Mouse (Mus musculus) E14TG2a.4 (cell line): ENCODE results near the gene Spns3.

Experiments used
- CTCF ChIP-seq: conservative IDR thresholded peaks from 2 replicates; pipeline ENCODE4 v1.5.1; 2014; ENCODE audit warnings: low read length
- NANOG ChIP-seq: IDR thresholded peaks from 2 replicates; pipeline ENCODE4 v1.6.1; 2014; ENCODE audit warnings: borderline replicate concordance, low read length, mixed read lengths
- POU5F1 ChIP-seq: IDR thresholded peaks from 2 replicates; pipeline ENCODE4 v1.6.1; 2014; ENCODE audit warnings: low read length, borderline replicate concordance

- TF ChIP-seq CTCF (no peak), POU5F1 (no peak), NANOG (no peak)
Observed at GRCm38 (mm10) chr11:72522616-72523041, 27.7 kb downstream of the Spns3 start.
